Mouse (Mus musculus) layer of hippocampus, postnatal 10 days (tissue): ENCODE results near the gene Zfp423. TPM values are rescaled to one million over a fixed set of nuclear protein-coding genes. Genes with fewer than 3 reads are reported as not detected.

Experiments
- DNase-seq, 2 experiments: peaks; one replicate each; pipeline ENCODE4 v3.0.0; 2021; ENCODE audit warnings: low spot score in 2 of 2
- total RNA-seq, 2 experiments: library from RNA; stranded (reverse); gene quantifications; 2 replicates each; pipeline ENCODE4 v1.2.3; 2021

Gene Zfp423
- total RNA-seq, 2 experiments from 2014 or later, result 20.9 to 27.1 TPM

- no peak for DNase-seq
Observed at GRCm38 (mm10) chr8:87953473-87953872, 5.9 kb downstream of the Zfp423 start.

- no peak for DNase-seq
Observed at GRCm38 (mm10) chr8:87952298-87952697, 7.1 kb downstream of the Zfp423 start.

DNA sequence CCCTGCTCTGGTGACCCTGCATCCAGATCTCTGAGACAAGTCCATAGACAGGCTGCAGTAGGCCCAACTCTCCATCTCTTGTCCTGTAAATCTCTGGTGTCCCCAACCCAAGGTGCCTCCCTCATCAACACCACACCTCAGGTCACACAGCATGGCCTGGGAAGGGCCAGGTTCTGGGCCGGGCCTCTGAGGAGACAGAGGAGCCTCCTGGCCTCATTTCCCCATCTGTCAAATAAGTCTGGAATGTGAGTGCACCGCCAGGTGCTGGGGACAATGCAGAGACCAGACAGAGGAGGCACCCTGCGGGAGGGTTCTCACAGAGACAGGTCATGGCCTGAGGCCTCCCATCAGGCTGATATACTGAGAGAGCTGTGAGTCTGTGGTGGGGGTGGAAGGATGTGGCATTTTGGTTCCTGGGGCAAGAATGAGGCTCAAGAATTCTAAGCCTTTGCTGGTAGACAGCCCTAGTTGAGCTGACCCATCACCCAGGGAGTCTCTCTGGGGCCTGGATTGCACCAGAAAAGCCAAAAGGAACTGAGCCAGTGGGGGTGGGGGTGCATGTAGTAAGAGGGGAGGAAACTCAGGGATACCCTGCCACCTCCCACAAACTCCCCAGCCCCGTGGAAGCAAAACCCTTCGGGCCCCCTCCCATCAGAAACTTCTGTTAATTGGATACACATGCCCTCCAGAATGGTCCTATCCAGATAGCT lies 15.0 kb downstream of the Zfp423 start:
- no peak for DNase-seq

DNA sequence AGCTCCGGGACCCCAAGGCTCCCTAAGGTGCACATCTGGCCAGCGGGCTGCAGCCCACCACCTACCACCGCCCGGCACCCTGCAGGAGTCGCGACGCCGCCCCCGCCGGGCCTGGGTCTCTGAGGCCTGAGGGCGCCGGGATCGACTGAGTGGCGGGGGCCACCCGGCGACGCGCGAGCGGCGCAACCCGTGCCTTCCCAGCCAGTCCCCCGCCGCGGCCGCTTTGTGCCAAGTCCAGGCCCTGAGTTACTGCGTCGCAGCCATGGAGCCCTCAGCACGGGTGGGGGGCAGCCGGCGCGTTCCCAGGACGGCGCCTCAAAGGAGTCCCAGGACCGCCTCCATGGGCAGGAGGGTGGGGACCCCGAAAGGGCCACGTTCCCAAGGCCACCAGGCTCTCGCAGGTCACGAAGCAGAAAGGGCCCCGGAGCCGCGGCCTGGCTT lies 15.7 kb downstream of the Zfp423 start:
- peak in 1 of 2 experiments; percentile 42 for DNase-seq

DNA sequence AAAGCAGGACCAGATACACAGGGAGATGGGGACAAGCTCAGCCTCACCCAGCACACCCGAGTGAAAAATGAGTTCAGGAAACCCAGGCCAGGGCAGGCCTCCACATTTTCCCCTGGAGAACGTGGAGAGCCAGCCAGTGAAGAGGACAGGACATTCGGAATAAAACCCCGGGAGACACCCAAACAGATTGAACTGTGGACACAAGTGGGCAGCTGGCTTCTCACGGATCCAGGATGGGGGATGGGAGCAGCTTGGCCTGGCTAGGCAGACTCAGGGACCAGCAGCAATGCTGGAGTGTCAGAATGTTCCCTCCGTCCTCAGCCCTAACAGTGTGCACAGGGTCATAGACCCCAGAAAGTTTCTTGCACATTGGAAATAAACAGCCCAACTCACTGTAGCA lies 18.7 kb downstream of the Zfp423 start:
- DNase-seq, result no peak

GRCm38 (mm10) chr8:87939308-87939936 lies 20.0 kb downstream of the Zfp423 start:
- DNase-seq, result no peak

DNA sequence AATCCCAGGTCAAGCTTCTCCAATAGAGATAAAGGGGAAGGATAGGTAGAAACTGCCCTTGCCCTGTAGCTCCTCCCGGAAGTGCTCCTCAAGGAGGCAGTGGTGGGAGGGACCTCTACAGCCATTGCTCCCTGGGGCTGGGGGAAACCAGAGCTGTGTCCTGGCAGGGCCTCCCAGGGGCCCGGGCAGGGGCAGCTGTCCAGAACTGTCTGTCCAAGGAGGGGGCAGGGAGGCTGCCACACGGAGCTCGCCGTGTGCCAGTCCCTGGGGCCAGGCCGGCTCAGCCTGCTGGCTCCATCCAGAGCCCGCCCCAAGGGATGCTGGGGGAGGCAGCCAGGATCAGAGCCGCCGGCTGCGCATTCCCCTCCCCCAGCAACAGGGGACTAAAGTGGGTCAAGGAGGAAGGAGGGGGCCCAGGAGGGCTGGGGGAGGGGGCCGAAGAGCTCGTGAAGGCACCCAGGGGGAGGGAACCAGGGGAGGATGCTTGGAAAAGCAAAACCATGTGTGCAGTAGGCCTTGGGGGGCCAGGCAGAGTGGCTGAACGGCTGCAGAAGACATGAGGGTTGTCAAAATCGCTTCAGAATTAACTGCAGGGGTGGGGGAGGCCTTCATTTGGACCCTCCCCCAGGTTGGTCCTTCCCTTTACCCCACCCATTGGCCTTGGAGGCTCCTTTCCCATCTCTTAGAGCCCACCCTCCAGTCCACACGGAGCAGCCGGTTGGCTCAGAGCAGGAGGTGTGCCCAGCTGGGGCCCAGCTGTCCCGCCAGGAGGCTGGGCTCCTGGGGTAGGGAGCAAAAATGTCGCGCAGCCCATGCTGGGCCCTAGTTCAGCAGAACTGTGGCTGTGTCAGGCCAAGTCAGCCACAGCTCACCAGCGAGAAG lies 20.8 kb downstream of the Zfp423 start:
- peak; percentile 64 to 75 for DNase-seq

- DNase-seq, result no peak
Observed at GRCm38 (mm10) chr8:87937211-87937610, 22.2 kb downstream of the Zfp423 start.

DNA sequence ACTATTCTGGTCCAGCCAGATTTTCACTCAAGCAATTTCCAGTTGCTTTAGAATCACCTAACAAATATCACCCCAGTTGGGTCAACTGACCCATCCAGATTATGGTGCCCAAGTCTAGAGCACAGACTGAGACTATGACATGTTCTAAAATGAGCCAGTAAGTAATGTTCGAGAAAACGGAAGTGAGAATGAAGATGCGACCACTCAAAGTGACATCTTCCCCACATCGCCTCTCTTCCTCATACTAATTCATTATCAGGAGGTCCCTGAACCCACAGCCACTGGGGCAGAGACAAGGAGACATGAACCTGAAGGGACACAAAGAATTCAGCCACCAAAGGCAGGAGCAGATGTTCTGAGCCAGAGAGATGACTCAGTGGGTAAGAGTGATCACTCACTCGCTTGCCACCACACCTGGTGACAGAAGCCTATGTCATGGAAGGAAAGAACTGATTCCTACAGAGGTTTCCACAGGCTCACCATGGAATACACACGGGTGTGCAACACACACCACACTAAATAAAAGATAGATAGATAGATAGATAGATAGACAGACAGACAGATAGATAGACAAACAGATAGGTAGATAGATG lies 24.2 kb downstream of the Zfp423 start:
- DNase-seq, result no peak

- no peak for DNase-seq
Observed at GRCm38 (mm10) chr8:87934175-87934574, 25.2 kb downstream of the Zfp423 start.

DNA sequence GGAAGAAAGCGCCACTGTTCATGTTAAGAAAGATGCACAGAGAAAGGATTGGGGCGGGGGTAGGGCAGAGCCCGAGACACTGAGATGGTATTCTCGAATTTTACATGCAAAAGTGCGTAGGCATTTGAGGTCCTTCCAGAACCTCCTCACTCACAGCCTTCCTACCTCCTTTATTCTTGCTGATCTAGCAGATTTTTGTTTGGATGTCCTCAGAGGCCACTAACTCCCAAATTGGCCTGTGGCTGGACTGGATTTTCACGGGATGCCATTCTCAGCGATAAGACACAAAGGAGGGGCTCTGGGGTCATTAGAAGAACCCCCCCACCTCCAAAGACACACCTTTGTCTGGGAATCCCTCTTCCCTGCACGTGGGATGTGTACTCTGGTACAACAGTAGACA lies 25.6 kb downstream of the Zfp423 start:
- no peak for DNase-seq

DNA sequence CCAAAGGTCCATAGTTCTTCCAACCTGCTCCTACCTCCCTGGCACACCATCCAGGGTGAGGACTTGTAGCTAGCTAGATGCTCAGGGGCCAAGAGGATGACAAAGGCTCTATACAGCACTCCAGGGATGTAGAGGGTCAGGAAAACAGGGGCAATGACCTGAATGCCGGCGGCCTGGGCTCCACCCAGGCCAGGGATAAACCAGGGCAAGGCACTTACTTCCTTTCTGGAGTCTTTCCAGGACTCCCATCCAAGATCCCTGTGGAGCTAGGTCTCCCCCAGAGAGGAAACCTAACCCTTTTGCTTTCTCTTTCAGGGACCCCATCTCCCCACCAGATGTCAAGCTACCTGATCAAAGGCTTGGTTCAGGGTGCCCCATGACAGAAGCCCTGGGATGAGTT lies 30.5 kb downstream of the Zfp423 start:
- DNase-seq, result no peak

GRCm38 (mm10) chr8:87927034-87927830 lies 32.2 kb downstream of the Zfp423 start:
- DNase-seq, result no peak

- DNase-seq, result no peak
Observed at GRCm38 (mm10) chr8:87926098-87926890, 33.1 kb downstream of the Zfp423 start.

DNA sequence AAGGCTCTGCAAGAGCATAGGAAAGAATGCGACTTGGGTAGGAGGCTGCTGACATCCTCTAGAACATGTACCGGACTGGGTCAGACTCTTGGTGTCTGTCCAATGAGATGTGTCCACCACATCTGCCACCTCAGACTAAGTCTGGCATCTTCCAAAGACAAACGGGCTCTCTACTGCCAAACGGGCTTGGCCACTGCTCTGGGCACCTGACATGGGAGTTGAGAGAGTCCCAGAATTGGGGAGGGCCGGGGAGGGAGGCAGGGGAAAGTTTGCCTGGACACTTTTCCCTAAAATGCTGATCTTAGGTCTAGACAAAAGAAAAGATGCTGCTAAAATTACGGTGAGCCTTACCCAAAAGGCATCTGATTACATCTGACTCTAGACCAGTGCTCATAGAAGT lies 36.5 kb downstream of the Zfp423 start:
- no peak for DNase-seq

DNA sequence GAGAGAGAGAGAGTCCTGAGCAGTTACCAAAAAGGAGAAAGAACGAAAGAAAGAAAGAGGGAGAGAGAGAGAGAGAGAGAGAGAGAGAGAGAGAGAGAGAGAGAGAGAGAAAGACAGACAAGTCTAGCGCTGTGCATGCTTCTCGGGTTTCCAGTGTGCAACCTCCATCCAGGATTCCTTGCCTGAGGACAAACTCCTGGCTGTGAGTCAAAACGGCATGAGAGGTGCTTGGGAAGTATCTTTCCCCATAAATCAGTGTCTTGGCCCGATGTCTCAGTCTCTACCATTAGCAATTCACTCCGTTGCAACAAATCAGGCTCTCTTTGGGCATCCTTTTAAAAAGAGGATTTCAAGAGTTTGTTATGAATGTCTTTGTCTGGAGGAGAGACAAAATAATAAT lies 36.9 kb downstream of the Zfp423 start:
- DNase-seq, result no peak

DNA sequence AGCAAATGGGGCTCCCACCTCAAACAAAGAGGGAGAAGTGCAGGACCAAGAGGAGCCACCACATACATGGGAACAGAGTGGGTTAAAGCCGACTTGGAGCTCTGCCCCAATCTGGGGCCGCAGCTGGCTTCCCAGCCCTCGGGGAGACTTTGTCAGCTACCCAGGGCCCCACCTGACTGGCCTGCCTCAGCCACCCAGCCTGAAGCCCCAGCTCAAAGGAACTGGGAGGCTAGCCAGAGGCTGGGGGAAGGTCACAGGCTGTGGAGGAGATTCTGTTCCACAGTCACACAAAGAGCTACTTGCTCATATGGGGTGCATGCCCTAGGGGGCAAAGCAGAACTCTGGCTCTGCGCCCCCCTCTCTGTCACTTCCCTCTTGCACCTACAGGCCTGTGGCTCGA lies 41.4 kb downstream of the Zfp423 start:
- DNase-seq, result peak; percentile 15 to 45

DNA sequence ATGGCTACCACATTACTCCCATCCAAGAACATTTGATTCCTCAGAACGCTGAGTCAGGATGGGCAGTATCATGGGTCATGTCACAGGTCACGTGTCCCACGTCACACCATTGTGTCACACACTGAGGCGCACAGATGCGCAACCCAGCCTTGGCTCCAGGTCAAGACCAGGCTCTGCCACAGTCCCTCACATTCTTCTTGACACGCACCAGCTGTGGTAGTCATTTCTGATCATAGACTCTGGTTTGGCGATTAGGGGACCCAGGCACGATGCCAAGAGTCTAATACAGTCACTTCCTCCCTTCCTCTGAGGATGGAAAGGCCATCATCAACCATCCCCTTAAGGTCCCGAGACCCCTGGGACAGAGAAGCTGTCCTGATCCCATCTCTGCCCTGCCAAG lies 43.6 kb downstream of the Zfp423 start:
- DNase-seq, result no peak

- no peak for DNase-seq
Observed at GRCm38 (mm10) chr8:87914247-87914967, 45.0 kb downstream of the Zfp423 start.
